Mouse (Mus musculus) heart, adult 2 months (tissue): ENCODE measurements around the gene Entpd5. TPM values are rescaled to one million over a fixed set of nuclear protein-coding genes. Genes with fewer than 3 reads are reported as not detected.

Experiments used
- DNase-seq, 2 experiments: peaks; one replicate each; pipeline ENCODE4 v3.0.0; 2021
- H3K27ac ChIP-seq: fragments of 200-600 bp; 2 replicates; pipeline ENCODE4 v1.8.1; 2022
- H3K27me3 ChIP-seq: fragments of 200-500 bp; 2 replicates; pipeline ENCODE4 v1.6.1; 2012; ENCODE audit warnings: mild to moderate bottlenecking, low read length, inconsistent platforms, mixed read lengths; ENCODE audit not compliant: control insufficient read depth, insufficient read depth
- H3K36me3 ChIP-seq: fragments of 200-500 bp; 2 replicates; pipeline ENCODE4 v1.6.1; 2012; ENCODE audit warnings: low read length, inconsistent platforms; ENCODE audit not compliant: control insufficient read depth, insufficient read depth
- H3K4me1 ChIP-seq: fragments of 200-500 bp; 2 replicates; pipeline ENCODE4 v1.6.1; 2011; ENCODE audit warnings: low read length; ENCODE audit not compliant: control insufficient read depth, insufficient read depth
- H3K4me3 ChIP-seq: fragments of 200-600 bp; 2 replicates; pipeline ENCODE4 v1.8.1; 2022
- H3K79me2 ChIP-seq: fragments of 200-500 bp; replicated peaks from 2 replicates; pipeline ENCODE4 v1.6.1; 2012; ENCODE audit warnings: mild to moderate bottlenecking, inconsistent platforms, low read length, moderate library complexity, mixed read lengths; ENCODE audit not compliant: control insufficient read depth, insufficient read depth
- H3K9ac ChIP-seq: fragments of 200-500 bp; 2 replicates; pipeline ENCODE4 v1.6.1; 2012; ENCODE audit warnings: low read depth, mild to moderate bottlenecking, control low read depth, inconsistent platforms, low read length, mixed read lengths
- CTCF ChIP-seq: fragments of 200-600 bp; IDR thresholded peaks from 2 replicates; pipeline ENCODE4 v1.8.1; 2022; ENCODE audit warnings: antibody characterized with exemption, mild to moderate bottlenecking, moderate library complexity
- EP300 ChIP-seq: fragments of 200-500 bp; IDR thresholded peaks from 2 replicates; pipeline ENCODE4 v1.6.1; 2011; ENCODE audit warnings: low read depth, low read length, control low read depth; ENCODE audit not compliant: insufficient read depth
- POLR2A ChIP-seq: fragments of 200-500 bp; IDR thresholded peaks from 2 replicates; pipeline ENCODE4 v1.6.1; 2011; ENCODE audit warnings: mild to moderate bottlenecking, low read depth, low read length, control low read depth; ENCODE audit not compliant: insufficient read depth
- WGBS: fragments of 180-500 bp; shearing (Covaris S2); methylation state at CpG from one replicate; pipeline ENCODE4 v1.1.7; 2018; 5-methylcytosine and 5-hydroxymethylcytosine counted together
- intact Hi-C: fragments of 180-260 bp; cut with DNase I; formaldehyde crosslinking; loops from one replicate; pipeline ENCODE4 v1.15.1; 2025
- polyA plus RNA-seq: library from polyadenylated mRNA; depleted of rRNA; stranded (reverse); fragments of >200 nt; gene quantifications from 2 replicates; pipeline ENCODE4 v1.2.3, GENCODE M21; 2012
- total RNA-seq, 2 experiments: library from RNA; stranded (reverse); gene quantifications; 2 replicates each; pipeline ENCODE4 v1.2.3; 2021

Entpd5 gene
- total and polyA plus RNA-seq, 3 experiments, result 38.6 to 68.9 (median 64.9) TPM

- no peak for DNase-seq
- Histone ChIP-seq H3K79me2 (no peaks in the 10 kb centered on the region), H3K27ac (no peak overlapping the region), H3K36me3 (no peaks in the 10 kb centered on the region), H3K27me3 (no peaks in the 10 kb centered on the region), H3K4me3 (no peak overlapping the region), H3K4me1 (no peaks in the 10 kb centered on the region), H3K9ac (no peak overlapping the region)
- TF ChIP-seq POLR2A (no peak), CTCF (no peak), EP300 (no peak)
- 91% methylated on average over 14 of the region's 14 CpGs for WGBS
- intact Hi-C loops, result no loop called here
These were observed 11.7 kb downstream of the Entpd5 start for GRCm38 (mm10) chr12:84396947-84397679.

- Histone ChIP-seq H3K4me1 (no peaks in the 10 kb centered on the region), H3K27me3 (no peaks in the 10 kb centered on the region), H3K36me3 (no peaks in the 10 kb centered on the region), H3K79me2 (no peaks in the 10 kb centered on the region), H3K9ac (no peak overlapping the region), H3K27ac (no peak overlapping the region), H3K4me3 (no peak overlapping the region)
- 83% methylated on average over 5 of the region's 5 CpGs for WGBS
- intact Hi-C loops, result no loop called here
- DNase-seq, result no peak
- no peak for TF ChIP-seq CTCF
- TF ChIP-seq EP300, result no peak
- no peak for TF ChIP-seq POLR2A
These were observed 15.0 kb downstream of the Entpd5 start for GRCm38 (mm10) chr12:84393847-84394246.

GRCm38 (mm10) chr12:84392681-84393080, 16.1 kb downstream of the Entpd5 start:
- Histone ChIP-seq H3K36me3 (no peaks in the 10 kb centered on the region; the same call in 1 of the 2 replicates), H3K27ac (no peak overlapping the region), H3K27me3 (no peaks in the 10 kb centered on the region), H3K79me2 (no peaks in the 10 kb centered on the region), H3K9ac (no peak overlapping the region), H3K4me3 (no peak overlapping the region), H3K4me1 (peaks cover 3% of the 10 kb centered on the region)
- DNase-seq, result no peak
- WGBS, result 97% methylated on average over 4 of the region's 4 CpGs
- TF ChIP-seq EP300 (no peak), CTCF (no peak), POLR2A (no peak)
- intact Hi-C loops, result no loop called here

GRCm38 (mm10) chr12:84390336-84390735, 18.5 kb downstream of the Entpd5 start:
- Histone ChIP-seq H3K79me2 (no peaks in the 10 kb centered on the region), H3K4me1 (peaks cover 3% of the 10 kb centered on the region), H3K36me3 (no peaks in the 10 kb centered on the region; the same call in none of the 2 replicates), H3K9ac (no peak overlapping the region), H3K27ac (peak overlapping the region; percentile 23), H3K27me3 (no peaks in the 10 kb centered on the region), H3K4me3 (no peak overlapping the region)
- 37% methylated on average over 6 of the region's 6 CpGs for WGBS
- intact Hi-C loops, result no loop called here
- TF ChIP-seq EP300, result 0 out of 2 replicates have a peak, but pooled peaks have one; percentile 14
- TF ChIP-seq POLR2A, result no peak
- DNase-seq, result no peak

GRCm38 (mm10) chr12:84388774-84389400, 19.9 kb downstream of the Entpd5 start:
- Histone ChIP-seq H3K4me3 (no peak overlapping the region), H3K79me2 (no peaks in the 10 kb centered on the region), H3K9ac (no peak overlapping the region), H3K27me3 (no peaks in the 10 kb centered on the region), H3K27ac (peak overlapping the region; percentile 53), H3K4me1 (peaks cover 5% of the 10 kb centered on the region), H3K36me3 (no peaks in the 10 kb centered on the region; the same call in none of the 2 replicates)
- intact Hi-C loops, result no loop called here
- no peak for DNase-seq
- WGBS, result 49% methylated on average over 14 of the region's 14 CpGs
- no peak for TF ChIP-seq EP300
- no peak for TF ChIP-seq POLR2A
- no peak for TF ChIP-seq CTCF

GRCm38 (mm10) chr12:84388097-84388496, 20.7 kb downstream of the Entpd5 start:
- 74% methylated on average over 8 of the region's 8 CpGs for WGBS
- no peaks in the 10 kb centered on the region for H3K27me3 ChIP-seq
- H3K4me3 ChIP-seq, result no peak overlapping the region
- H3K79me2 ChIP-seq, result no peaks in the 10 kb centered on the region
- intact Hi-C loops, result no loop called here
- no peak for DNase-seq
- peaks cover 5% of the 10 kb centered on the region for H3K4me1 ChIP-seq
- H3K36me3 ChIP-seq, result no peaks in the 10 kb centered on the region; the same call in none of the 2 replicates
- peak overlapping the region; percentile 53 for H3K27ac ChIP-seq
- TF ChIP-seq EP300, result no peak
- TF ChIP-seq POLR2A, result no peak
- TF ChIP-seq CTCF, result no peak
- no peak overlapping the region for H3K9ac ChIP-seq
